Mouse (Mus musculus) small intestine, adult 2 months (tissue): ENCODE data around the gene Onecut3. TPM values are rescaled to one million over a fixed set of nuclear protein-coding genes. Genes with fewer than 3 reads are reported as not detected.

Experiments used
- H3K27ac ChIP-seq: fragments of 200-500 bp; 2 replicates; pipeline ENCODE4 v1.5.1; 2012; ENCODE audit warnings: low read depth, low read length, control low read depth, inconsistent platforms; ENCODE audit not compliant: insufficient read depth
- H3K27me3 ChIP-seq: fragments of 200-500 bp; 2 replicates; pipeline ENCODE4 v1.6.1; 2012; ENCODE audit warnings: mild to moderate bottlenecking, moderate library complexity, low read length, inconsistent platforms; ENCODE audit not compliant: control insufficient read depth, insufficient read depth
- H3K36me3 ChIP-seq: fragments of 200-500 bp; 2 replicates; pipeline ENCODE4 v1.6.1; 2012; ENCODE audit warnings: mild to moderate bottlenecking, low read length, control low read depth, inconsistent platforms; ENCODE audit not compliant: control insufficient read depth, insufficient read depth
- H3K4me1 ChIP-seq: fragments of 200-500 bp; 2 replicates; pipeline ENCODE4 v1.6.1; 2012; ENCODE audit warnings: low read length, inconsistent platforms, mixed read lengths; ENCODE audit not compliant: control insufficient read depth, insufficient read depth, insufficient read length
- H3K4me3 ChIP-seq: fragments of 200-500 bp; 2 replicates; pipeline ENCODE4 v1.5.1; 2012; ENCODE audit warnings: low read depth, mild to moderate bottlenecking, control low read depth, inconsistent platforms, low read length, moderate library complexity
- CTCF ChIP-seq: fragments of 200-500 bp; IDR thresholded peaks from 2 replicates; pipeline ENCODE4 v1.5.1; 2012; ENCODE audit warnings: low read depth, mild to moderate bottlenecking, control low read depth, inconsistent platforms, low read length, moderate library complexity, mixed read lengths; ENCODE audit not compliant: insufficient replicate concordance, insufficient read length; ENCODE audit errors: extremely low read depth
- POLR2A ChIP-seq: fragments of 200-500 bp; IDR thresholded peaks from 2 replicates; pipeline ENCODE4 v1.6.1; 2012; ENCODE audit warnings: low read depth, mild to moderate bottlenecking, control low read depth, inconsistent platforms, low read length, moderate library complexity
- WGBS: fragments of 180-500 bp; shearing (Covaris S2); methylation state at CpG from one replicate; pipeline ENCODE4 v1.1.7; 2018; 5-methylcytosine and 5-hydroxymethylcytosine counted together
- polyA plus RNA-seq: library from polyadenylated mRNA; depleted of rRNA; stranded (reverse); fragments of >200 nt; gene quantifications from 2 replicates; pipeline ENCODE4 v1.2.3, GENCODE M21; 2012; rRNA removed

Onecut3 gene
- polyA plus RNA-seq: 0.29 and 2.8 TPM in 2 replicates

DNA sequence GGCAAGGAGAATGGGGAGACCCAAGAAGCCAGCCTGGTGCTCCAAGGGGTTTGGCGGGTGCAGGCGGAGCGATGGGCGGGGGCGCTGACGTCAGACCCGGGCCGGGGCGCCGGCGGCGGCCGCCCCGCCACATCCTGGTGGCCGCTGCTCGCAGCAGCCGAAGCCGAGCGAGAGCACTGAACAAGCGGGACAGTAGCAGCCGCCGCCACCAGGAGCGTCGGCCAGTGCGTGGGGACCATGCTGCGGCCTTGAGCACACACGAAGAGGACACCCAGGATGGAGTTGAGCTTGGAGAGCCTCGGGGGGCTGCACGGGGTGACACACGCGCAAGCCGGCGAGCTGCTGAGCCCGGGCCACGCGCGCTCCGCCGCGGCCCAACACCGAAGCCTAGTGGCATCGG is at the start of gene Onecut3:
TSS of gene Onecut3 (plus strand) at position 104 of the 400 bp plus-strand sequence.
- TF ChIP-seq CTCF (no peak), POLR2A (no peak)
- under 1% methylated on average over 42 of the region's 42 CpGs for WGBS
- peak within 1 kb of the TSS; percentile 55 for H3K4me3 ChIP-seq
- H3K36me3 ChIP-seq: no peaks in the 10 kb centered on the region
- peaks cover 94% of the 10 kb centered on the region for H3K27me3 ChIP-seq
- no peak within 1 kb of the TSS for H3K27ac ChIP-seq
- H3K4me1 ChIP-seq: peaks cover 7% of the 10 kb centered on the region

- Histone ChIP-seq H3K4me1 (no peaks in the 10 kb centered on the region; the same call in 1 of the 2 replicates), H3K36me3 (no peaks in the 10 kb centered on the region), H3K27ac (no peak overlapping the region), H3K27me3 (no peaks in the 10 kb centered on the region), H3K4me3 (no peak overlapping the region)
- TF ChIP-seq CTCF: no peak
- 77% methylated on average over 1 of the region's 1 CpGs for WGBS
These were observed 49.6 kb upstream of the Onecut3 start for GRCm38 (mm10) chr10:80445052-80445451.

DNA sequence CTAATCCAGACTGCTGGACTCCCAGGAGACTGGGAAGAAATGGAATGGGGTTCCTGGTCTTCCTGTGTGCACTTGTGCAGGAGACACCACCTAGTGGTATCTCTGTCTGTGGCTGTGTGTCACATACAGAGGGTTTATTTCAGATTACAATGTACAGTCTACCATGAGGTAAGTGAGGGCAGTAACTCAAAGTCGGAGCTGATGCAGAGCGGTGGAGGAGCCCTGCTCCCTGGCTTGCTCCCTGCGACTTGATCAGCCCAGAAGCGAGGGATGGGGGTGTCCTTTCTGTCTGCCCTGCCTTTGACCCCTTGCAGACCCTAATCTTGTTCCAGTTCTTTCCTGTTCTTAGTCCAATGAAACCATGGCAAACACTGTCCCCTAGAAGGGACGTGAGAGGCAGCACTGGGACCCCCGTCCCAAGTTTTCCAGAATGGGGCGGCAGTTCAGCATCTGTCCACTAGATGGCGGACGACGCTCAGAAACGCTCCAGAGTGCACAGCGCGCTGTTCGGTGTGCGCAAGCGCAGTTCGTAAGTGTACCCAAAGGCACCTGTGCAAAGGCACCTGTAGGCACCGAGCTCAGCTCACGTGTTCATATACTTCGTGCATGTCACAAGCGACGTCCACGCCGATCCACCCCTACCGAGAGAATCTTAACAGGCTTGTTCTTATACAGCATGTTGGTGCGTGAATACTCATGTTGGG is 48.6 kb upstream of the Onecut3 start:
- Histone ChIP-seq H3K4me1 (no peaks in the 10 kb centered on the region; the same call in 1 of the 2 replicates), H3K4me3 (no peak overlapping the region), H3K27me3 (no peaks in the 10 kb centered on the region), H3K36me3 (no peaks in the 10 kb centered on the region), H3K27ac (no peak overlapping the region)
- WGBS: 9% methylated on average over 26 of the region's 26 CpGs
- peak; percentile 95 for TF ChIP-seq CTCF
- TF ChIP-seq POLR2A: no peak

GRCm38 (mm10) chr10:80450599-80450998 is 44.0 kb upstream of the Onecut3 start:
- H3K4me1 ChIP-seq: no peaks in the 10 kb centered on the region; the same call in 1 of the 2 replicates
- WGBS: 13% methylated on average over 6 of the region's 6 CpGs

GRCm38 (mm10) chr10:80453601-80454000 is 41.0 kb upstream of the Onecut3 start:
- TF ChIP-seq CTCF (no peak), POLR2A (no peak)
- H3K36me3 ChIP-seq: no peaks in the 10 kb centered on the region
- 76% methylated on average over 10 of the region's 10 CpGs for WGBS
- no peak overlapping the region for H3K4me3 ChIP-seq
- no peaks in the 10 kb centered on the region for H3K4me1 ChIP-seq
- H3K27ac ChIP-seq: no peak overlapping the region
- no peaks in the 10 kb centered on the region for H3K27me3 ChIP-seq

More at GRCm38 (mm10) chr10:80450599-80450998, 44.0 kb upstream of the Onecut3 start:
- no peak for TF ChIP-seq CTCF
- no peak for TF ChIP-seq POLR2A
- Histone ChIP-seq H3K27me3 (no peaks in the 10 kb centered on the region), H3K27ac (no peak overlapping the region), H3K36me3 (no peaks in the 10 kb centered on the region), H3K4me3 (no peak overlapping the region)

DNA sequence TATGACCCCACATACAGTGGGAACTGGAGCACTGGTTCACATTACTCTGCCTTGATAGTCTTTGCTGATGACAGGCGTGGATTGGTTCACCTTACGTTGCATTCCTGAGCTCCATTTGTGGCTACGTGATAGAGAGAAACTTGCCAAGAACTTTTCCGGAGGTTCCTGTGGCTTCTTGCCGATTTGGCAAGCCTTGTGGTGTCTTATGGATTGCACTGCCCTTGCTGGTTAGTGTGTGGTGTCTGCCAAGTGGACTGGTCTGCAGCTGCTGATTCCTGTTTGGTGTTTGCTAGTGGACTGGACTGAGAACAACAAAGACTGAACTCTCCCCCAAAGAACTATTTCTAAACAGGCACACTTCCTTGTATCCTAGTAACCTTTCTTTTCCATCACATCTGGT is 39.9 kb upstream of the Onecut3 start:
- H3K4me1 ChIP-seq: no peaks in the 10 kb centered on the region
- H3K36me3 ChIP-seq: no peaks in the 10 kb centered on the region
- TF ChIP-seq CTCF: no peak
- TF ChIP-seq POLR2A: no peak
- no peaks in the 10 kb centered on the region for H3K27me3 ChIP-seq
- WGBS: 84% methylated on average over 5 of the region's 5 CpGs
- no peak overlapping the region for H3K4me3 ChIP-seq
- no peak overlapping the region for H3K27ac ChIP-seq

- H3K27ac ChIP-seq: no peak overlapping the region
- H3K27me3 ChIP-seq: no peaks in the 10 kb centered on the region
- H3K36me3 ChIP-seq: no peaks in the 10 kb centered on the region
- TF ChIP-seq CTCF (no peak), POLR2A (no peak)
- H3K4me1 ChIP-seq: no peaks in the 10 kb centered on the region
- no peak overlapping the region for H3K4me3 ChIP-seq
- 71% methylated on average over 5 of the region's 5 CpGs for WGBS
These were observed 38.9 kb upstream of the Onecut3 start for GRCm38 (mm10) chr10:80455697-80456096.
